Mouse (Mus musculus): Measurements from ENCODE around the gene Itprip. TPM values are rescaled to one million over a fixed set of nuclear protein-coding genes. Genes with fewer than 3 reads are reported as not detected.

Gene Itprip
- polyA plus RNA-seq (2017; shearing (Covaris generic)) = 10 to 100 TPM; 21.2 to 33.2 TPM

GRCm38 (mm10) chr19:47919126-47919965 is at the start of gene Itprip, which contains the start of gene Cfap43:
TSS of gene Itprip (minus strand) at chr19:47919299.
TSS of gene Cfap43 (minus strand) at chr19:47919287.

GRCm38 (mm10) chr19:47937443-47938406 is 18.6 kb upstream of the Itprip start, which contains the start of gene Cfap58:
TSS of gene Cfap58 (plus strand) at chr19:47937675.

GRCm38 (mm10) chr19:47865353-47865947 is 53.6 kb downstream of the Itprip start, which contains the start of gene Gsto2:
TSS of gene Gsto2 (plus strand) at chr19:47865534.

GRCm38 (mm10) chr19:47854796-47855783 is 64.0 kb downstream of the Itprip start, which contains the start of gene Gsto1:
TSS of gene Gsto1 (plus strand) at chr19:47854970.

Other genes with a start within 250 kb of the Itprip start
- gene Col17a1, start 227.2 kb downstream of the Itprip start, polyA plus RNA-seq (2017; shearing (Covaris generic)) = under 1 TPM; 0.16 to 0.34 TPM
- 100 to 1,000 TPM; 138 to 165 TPM for gene Sfr1, start 187.6 kb downstream of the Itprip start, polyA plus RNA-seq (2017; shearing (Covaris generic))
- 10 to 100 TPM; 56.0 to 69.7 TPM for gene Gsto1, start 64.3 kb downstream of the Itprip start, polyA plus RNA-seq (2017; shearing (Covaris generic))
- 1 to 10 TPM in 1 of 2 experiments, not detected in 1; 1.2 TPM for gene Gsto2, start 53.8 kb downstream of the Itprip start, polyA plus RNA-seq (2017; shearing (Covaris generic))
- gene Cfap43, start within 50 bp of the Itprip start, polyA plus RNA-seq (2017; shearing (Covaris generic)) = under 1 TPM; 0.17 to 0.90 TPM
- gene Cfap58, start 18.4 kb upstream of the Itprip start, polyA plus RNA-seq (2017; shearing (Covaris generic)) = not detected